Mouse (Mus musculus) kidney, postnatal 0 days (tissue): ENCODE measurements around the gene Gm5617. TPM values are rescaled to one million over a fixed set of nuclear protein-coding genes. Genes with fewer than 3 reads are reported as not detected.

Experiments used
- ATAC-seq: fragments of 200-750 bp; cut with Nextera tagmentation; replicated peaks from 2 replicates; pipeline ENCODE4 v1.8.0; 2017; ENCODE audit warnings: low read depth, moderate number of reproducible peaks, moderate TSS enrichment, moderate library complexity; ENCODE audit not compliant: low FRiP score
- DNase-seq: peaks from one replicate; pipeline ENCODE4 v3.0.0-alpha.2; 2016; ENCODE audit warnings: low spot score
- H3K27ac ChIP-seq: fragments of 300-500 bp; sonication (generic); 2 replicates; pipeline ENCODE4 v1.5.1; 2014; ENCODE audit warnings: mild to moderate bottlenecking
- H3K27me3 ChIP-seq: fragments of 300-500 bp; sonication (generic); 2 replicates; pipeline ENCODE4 v1.6.1; 2014; ENCODE audit warnings: low read length, mixed read lengths; ENCODE audit not compliant: insufficient read depth
- H3K36me3 ChIP-seq: fragments of 300-500 bp; sonication (generic); 2 replicates; pipeline ENCODE4 v1.6.1; 2014; ENCODE audit warnings: low read length, mixed read lengths; ENCODE audit not compliant: insufficient read depth
- H3K4me1 ChIP-seq: fragments of 300-500 bp; sonication (generic); replicated peaks from 2 replicates; pipeline ENCODE4 v1.6.1; 2014; ENCODE audit warnings: antibody characterized with exemption, low read length, mixed read lengths; ENCODE audit not compliant: insufficient read depth
- H3K4me2 ChIP-seq: fragments of 300-500 bp; sonication (generic); 2 replicates; pipeline ENCODE4 v1.6.1; 2014; ENCODE audit warnings: mild to moderate bottlenecking, low read length, moderate library complexity, mixed read lengths
- H3K4me3 ChIP-seq: fragments of 300-500 bp; sonication (generic); replicated peaks from 2 replicates; pipeline ENCODE4 v1.5.1; 2014; ENCODE audit warnings: low read depth, low read length
- H3K9ac ChIP-seq: fragments of 300-500 bp; sonication (generic); 2 replicates; pipeline ENCODE4 v1.6.1; 2014; ENCODE audit warnings: low read depth, low read length
- H3K9me3 ChIP-seq: fragments of 300-500 bp; sonication (generic); replicated peaks from 2 replicates; pipeline ENCODE4 v1.6.1; 2016; ENCODE audit warnings: low read length, inconsistent platforms, mixed read lengths
- CTCF ChIP-seq: IDR thresholded peaks from 2 replicates; pipeline ENCODE4 v1.5.1; 2016; ENCODE audit warnings: antibody characterized with exemption, low read depth, mild to moderate bottlenecking, moderate library complexity
- WGBS: fragments of 180-500 bp; shearing (Covaris S2); extraction: QIAGEN DNeasy Blood & Tissue Kit; methylation state at CpG from one replicate; pipeline ENCODE4 v1.1.7; 2014; 5-methylcytosine and 5-hydroxymethylcytosine counted together
- polyA plus RNA-seq: library from polyadenylated mRNA; unstranded; fragments of >200 nt; fragmentation: Nextera tagmentation; extraction: Ambion mirVana; gene quantifications from 2 replicates; pipeline ENCODE4 v1.2.1, GENCODE M21; 2015

Gene Gm5617
- polyA plus RNA-seq, 1 experiment from 2014 or later, result 92.3 TPM

DNA sequence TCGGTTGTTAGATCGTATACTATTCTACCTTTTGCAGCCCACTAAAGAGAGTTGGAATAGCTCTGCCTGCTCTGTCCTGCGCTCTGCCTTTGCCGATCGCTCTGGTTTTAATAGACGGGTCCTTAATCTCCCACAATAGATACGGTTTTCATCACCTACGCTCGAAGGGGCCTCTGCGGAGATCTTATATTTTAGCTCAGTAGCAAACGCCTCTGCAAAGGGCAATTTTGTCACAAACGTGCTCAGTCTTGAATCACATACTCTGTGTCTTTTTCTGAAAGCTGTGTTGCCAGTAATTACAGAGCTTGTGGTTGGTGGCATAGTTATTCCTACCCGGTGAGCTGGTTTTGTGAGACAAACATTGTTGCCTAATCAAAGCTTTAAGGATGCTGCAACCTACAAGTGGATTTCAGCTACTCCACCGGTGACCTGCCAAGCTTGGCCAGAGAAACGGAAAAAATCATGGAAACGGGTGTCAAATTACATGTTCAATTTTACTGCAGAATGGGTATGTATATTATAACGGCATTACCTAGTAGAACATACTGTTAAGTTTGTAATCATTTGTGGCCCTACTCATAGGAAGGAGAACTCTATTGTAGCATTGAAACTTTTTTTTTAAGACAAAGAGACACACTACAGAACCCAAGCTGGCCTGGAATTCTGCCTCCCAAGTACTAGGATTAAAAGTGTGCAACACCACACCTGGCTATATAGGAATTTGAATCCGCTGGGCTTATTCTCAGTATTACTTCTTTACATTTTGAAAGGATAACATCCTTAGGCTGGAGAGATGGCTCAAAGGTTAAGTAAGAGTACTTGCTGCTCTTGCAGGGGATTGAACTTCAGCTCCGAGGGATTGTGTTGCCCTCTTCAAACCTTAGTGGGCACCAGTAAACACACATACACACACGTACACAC is 13.8 kb upstream of the Gm5617 start:
- ATAC-seq (no peak), DNase-seq (no peak)
- no peaks in the 10 kb centered on the region for H3K9me3 ChIP-seq

DNA sequence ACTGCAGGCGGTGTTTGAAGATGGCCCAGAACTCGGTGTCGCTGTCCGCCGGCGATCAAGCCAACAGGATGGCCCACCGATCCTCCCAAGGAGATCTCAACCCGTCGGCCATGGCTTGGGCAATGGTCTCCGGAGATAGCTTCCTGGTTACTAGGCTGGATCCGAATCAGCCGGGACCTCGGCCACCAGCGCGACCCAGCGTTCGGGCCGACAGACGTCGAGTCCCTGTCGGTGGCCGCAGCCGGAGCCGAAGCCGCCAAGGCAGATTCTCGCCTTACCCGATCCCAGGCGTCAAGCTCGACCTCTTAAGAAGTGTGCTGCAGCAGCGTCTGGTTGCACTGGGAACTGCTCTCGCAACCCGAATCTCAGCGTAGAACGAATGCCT is 298 bp downstream of the Gm5617 start:
- H3K4me1 ChIP-seq, result peaks cover 13% of the 10 kb centered on the region
- H3K36me3 ChIP-seq, result peaks cover 20% of the 10 kb centered on the region
- H3K27ac ChIP-seq, result peak overlapping the region; percentile 92
- peak overlapping the region; percentile 95 for H3K9ac ChIP-seq
- 3% methylated on average over 34 of the region's 34 CpGs for WGBS
- H3K4me2 ChIP-seq, result peak overlapping the region; percentile 86
- DNase-seq (peak; percentile 62), ATAC-seq (peak; percentile 43)
- H3K4me3 ChIP-seq, result peak overlapping the region; percentile 90
- H3K27me3 ChIP-seq, result no peaks in the 10 kb centered on the region
- no peaks in the 10 kb centered on the region for H3K9me3 ChIP-seq
- TF ChIP-seq CTCF, result no peak

More for the DNA sequence above, 13.8 kb upstream of the Gm5617 start:
- 26% methylated on average over 20 of the region's 20 CpGs for WGBS
- H3K27ac ChIP-seq, result no peak overlapping the region
- peak overlapping the region; percentile 95 for H3K4me2 ChIP-seq
- no peak overlapping the region for H3K9ac ChIP-seq
- no peaks in the 10 kb centered on the region for H3K4me1 ChIP-seq
- H3K4me3 ChIP-seq, result peak overlapping the region; percentile 66
- H3K27me3 ChIP-seq, result no peaks in the 10 kb centered on the region
- TF ChIP-seq CTCF, result no peak
- H3K36me3 ChIP-seq, result no peaks in the 10 kb centered on the region

DNA sequence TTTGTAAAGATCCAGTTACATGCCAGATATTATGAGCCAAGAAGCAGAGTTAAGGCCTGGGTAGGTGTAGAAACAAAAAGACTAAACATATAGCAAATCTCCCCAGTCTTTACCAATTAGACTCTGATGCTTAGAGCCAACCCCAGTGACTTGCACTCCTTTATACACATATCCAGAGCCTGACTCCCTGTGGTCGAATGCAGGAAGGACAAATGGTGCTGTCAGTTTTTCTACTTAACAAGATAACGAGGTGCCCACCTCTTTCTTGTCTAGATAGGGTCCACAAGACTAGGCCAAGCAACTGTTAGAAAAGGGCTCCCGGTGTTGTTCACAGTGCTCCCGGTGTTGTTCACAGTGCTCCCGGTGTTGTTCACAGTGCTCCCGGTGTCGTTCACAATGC is 6.0 kb downstream of the Gm5617 start:
- no peak overlapping the region for H3K27ac ChIP-seq
- 83% methylated on average over 7 of the region's 7 CpGs for WGBS

DNA sequence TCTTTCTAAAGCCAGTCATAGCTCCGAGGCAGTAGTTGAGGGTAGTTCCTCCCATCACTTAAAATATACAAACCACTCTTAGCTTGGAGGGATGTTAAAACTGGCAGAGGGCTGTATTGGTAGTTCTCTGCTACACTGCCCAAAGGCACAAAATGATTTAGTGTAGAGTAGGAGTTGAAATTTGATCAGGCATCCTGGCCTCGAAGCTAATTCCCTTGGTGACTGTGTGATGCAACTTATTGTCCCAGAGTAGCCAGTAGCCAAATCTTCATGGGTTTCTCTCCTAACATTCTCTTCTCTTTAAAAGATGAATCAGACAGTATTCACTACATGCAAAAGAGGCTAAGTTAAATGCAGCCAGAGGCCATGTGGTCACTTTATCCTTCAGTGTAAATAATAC is 7.8 kb downstream of the Gm5617 start:
- ATAC-seq (no peak), DNase-seq (peak; percentile 52)
- no peaks in the 10 kb centered on the region for H3K4me1 ChIP-seq
- TF ChIP-seq CTCF, result no peak
- no peaks in the 10 kb centered on the region for H3K9me3 ChIP-seq
- no peaks in the 10 kb centered on the region for H3K36me3 ChIP-seq
- H3K9ac ChIP-seq, result no peak overlapping the region
- 13% methylated on average over 2 of the region's 2 CpGs for WGBS
- no peaks in the 10 kb centered on the region for H3K27me3 ChIP-seq
- no peak overlapping the region for H3K27ac ChIP-seq
- no peak overlapping the region for H3K4me3 ChIP-seq
- H3K4me2 ChIP-seq, result no peak overlapping the region

More for the DNA sequence above, 6.0 kb downstream of the Gm5617 start:
- H3K27me3 ChIP-seq, result no peaks in the 10 kb centered on the region
- H3K4me3 ChIP-seq, result no peak overlapping the region
- ATAC-seq (no peak), DNase-seq (no peak)
- peaks cover under 1% of the 10 kb centered on the region; the same call in 1 of the 2 replicates for H3K4me1 ChIP-seq
- H3K9me3 ChIP-seq, result no peaks in the 10 kb centered on the region
- no peak overlapping the region for H3K9ac ChIP-seq
- no peak overlapping the region for H3K4me2 ChIP-seq
- no peak for TF ChIP-seq CTCF
- no peaks in the 10 kb centered on the region for H3K36me3 ChIP-seq

DNA sequence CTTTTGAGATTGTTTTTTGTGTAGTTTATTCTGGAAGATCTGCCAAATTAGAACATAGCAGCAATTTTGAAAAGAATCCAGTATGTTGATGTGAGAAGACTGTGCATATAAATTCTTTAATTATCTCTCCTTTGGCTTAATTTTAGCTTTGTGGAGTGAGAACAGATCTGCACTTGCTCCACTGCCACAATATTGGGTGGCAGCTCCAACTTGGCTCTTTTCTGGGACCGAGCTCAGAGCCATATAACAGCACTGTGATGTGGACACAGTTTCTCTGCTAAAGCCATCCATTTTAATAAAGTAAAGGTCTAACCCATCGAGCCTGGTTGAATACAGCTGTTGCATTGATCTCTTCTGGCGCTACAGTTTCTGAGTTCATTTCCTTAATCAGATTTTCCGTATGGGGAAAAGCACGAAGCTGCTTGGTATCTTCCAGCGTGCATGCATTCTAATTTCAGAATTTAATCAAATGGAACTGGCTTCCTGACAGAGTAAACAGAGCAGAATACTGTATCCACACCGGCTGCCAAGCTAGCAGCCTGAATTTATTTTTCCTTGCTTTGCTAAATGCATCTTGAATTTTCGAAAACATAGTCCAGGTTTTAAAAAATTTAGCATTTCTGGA is 9.6 kb downstream of the Gm5617 start:
- no peaks in the 10 kb centered on the region for H3K27me3 ChIP-seq
- H3K4me1 ChIP-seq, result no peaks in the 10 kb centered on the region
- DNase-seq (no peak), ATAC-seq (no peak)
- TF ChIP-seq CTCF, result no peak
- H3K4me2 ChIP-seq, result no peak overlapping the region
- WGBS, result 60% methylated on average over 8 of the region's 8 CpGs
- H3K27ac ChIP-seq, result no peak overlapping the region
- no peak overlapping the region for H3K4me3 ChIP-seq
- H3K36me3 ChIP-seq, result no peaks in the 10 kb centered on the region
- H3K9ac ChIP-seq, result no peak overlapping the region
- no peaks in the 10 kb centered on the region for H3K9me3 ChIP-seq

DNA sequence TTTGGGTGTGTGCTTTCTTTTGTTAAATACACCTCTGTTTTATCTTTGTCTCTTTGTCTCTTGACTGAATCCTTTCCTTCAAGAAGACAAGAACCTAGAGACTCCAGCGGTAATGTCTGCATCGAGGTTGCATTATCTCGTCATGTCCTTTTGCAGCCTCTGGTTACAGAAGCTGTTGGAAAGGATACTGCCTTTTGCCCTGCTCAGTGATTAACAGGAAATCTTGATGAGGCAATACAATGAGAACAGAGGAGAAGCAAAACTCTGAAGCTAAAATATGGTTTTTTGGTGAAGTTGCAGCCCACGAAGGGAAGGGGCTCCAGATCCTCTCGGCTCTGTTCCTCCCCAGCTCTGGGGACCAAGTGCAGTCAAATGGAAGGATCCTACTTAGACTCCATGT is 14.9 kb downstream of the Gm5617 start:
- Histone ChIP-seq H3K4me3 (no peak overlapping the region), H3K4me2 (no peak overlapping the region), H3K4me1 (no peaks in the 10 kb centered on the region), H3K27ac (no peak overlapping the region), H3K27me3 (no peaks in the 10 kb centered on the region), H3K36me3 (no peaks in the 10 kb centered on the region), H3K9ac (no peak overlapping the region), H3K9me3 (no peaks in the 10 kb centered on the region)
- WGBS, result 88% methylated on average over 5 of the region's 5 CpGs
- DNase-seq (no peak), ATAC-seq (no peak)
- TF ChIP-seq CTCF, result no peak
